Mouse (Mus musculus) embryo, embryonic 9.5 days (tissue): ENCODE measurements around the gene Fndc3b.

ENCODE experiments used
- DNase-seq: peaks from one replicate; pipeline ENCODE4 v3.0.0-alpha.2; 2017; ENCODE audit errors: extremely low spot score

Gene Fndc3b

GRCm38 (mm10) chr3:27710648-27711428 is at the start of gene Fndc3b:
Gene Fndc3b (minus strand): TSS chr3:27711307.
- DNase-seq: peak; percentile 95

DNA sequence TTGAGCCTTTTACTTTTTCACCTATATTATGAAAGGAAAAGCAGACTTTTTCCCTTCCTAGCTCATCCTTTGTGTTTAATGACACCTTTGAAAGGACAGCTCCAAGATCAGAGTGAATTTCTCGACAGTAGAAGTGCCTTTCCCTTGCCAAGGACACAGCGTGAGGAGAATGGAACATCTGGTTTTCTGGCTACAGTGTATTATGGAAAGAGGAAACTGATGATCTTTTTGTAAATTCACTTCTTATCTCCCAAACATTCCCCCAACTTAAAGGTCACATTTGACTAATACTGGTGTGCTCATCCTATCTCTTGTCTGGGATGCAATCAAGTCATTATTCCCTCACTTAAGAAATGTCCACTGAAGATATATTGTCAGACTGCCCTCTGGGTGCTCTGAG is 49.2 kb upstream of the Fndc3b start:
- no peak for DNase-seq

GRCm38 (mm10) chr3:27758976-27759375 is 47.9 kb upstream of the Fndc3b start:
- no peak for DNase-seq

DNA sequence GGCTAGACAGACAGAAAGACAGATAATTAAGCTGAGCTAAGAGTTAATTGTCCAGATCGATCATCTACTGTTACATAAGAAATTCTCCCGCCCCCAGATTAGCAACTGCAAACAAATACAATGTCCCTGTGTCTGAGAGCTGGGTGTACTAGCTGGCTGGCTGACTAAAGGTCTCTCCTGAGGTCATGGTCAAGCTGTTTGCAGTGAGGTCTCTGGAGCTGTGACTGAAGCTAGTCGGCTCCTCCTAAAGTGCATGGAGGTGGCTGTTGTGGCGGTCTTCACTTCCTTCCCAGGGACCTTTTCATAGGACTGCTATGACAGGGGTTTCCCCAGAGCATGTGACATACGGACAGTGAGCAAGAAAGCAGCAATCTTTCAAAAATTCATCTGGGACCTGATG is 40.5 kb upstream of the Fndc3b start:
- DNase-seq: no peak

- no peak for DNase-seq
Observed at GRCm38 (mm10) chr3:27751156-27751555, 40.0 kb upstream of the Fndc3b start.

DNA sequence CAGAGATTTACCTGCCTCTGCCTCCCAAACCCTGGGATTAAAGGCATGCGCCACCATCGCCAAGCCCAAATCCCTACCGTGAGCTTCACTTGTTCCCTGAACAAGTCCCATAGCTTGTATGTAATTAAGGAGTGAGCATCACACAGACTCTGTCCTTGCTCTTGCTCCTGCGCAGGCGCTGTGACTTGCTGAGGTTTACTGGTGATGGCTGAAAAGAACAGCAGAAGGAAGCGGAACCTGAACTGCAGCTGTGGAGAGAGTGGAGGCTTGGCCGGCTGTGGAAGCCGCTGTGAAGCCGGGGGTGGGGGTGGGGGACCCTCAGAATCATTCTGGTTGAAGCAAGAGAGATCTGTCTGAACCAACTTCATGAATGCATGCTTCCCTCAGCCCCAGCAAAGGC is 34.5 kb upstream of the Fndc3b start:
- no peak for DNase-seq

DNA sequence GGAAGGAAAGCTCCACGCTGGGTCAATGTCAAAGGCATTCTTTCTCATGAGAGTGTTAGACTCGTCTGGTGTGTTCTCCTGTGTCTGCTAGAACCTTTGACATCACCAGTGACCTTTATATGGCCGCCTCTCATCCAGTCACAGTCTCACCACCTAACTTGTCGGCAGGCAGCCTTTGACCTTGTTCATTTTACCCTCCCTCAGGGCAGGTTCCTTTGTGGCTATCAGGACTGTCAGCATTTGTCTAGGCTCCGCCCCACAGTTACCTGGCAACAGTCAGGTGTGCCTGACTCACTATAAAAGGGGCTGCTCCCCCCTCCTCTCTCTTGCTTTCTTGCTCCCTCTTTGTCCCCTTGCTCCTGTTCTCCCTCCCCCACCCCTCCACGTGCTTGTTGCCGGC is 33.6 kb upstream of the Fndc3b start:
- DNase-seq: no peak

- no peak for DNase-seq
Observed at GRCm38 (mm10) chr3:27743271-27744145, 32.4 kb upstream of the Fndc3b start.

DNA sequence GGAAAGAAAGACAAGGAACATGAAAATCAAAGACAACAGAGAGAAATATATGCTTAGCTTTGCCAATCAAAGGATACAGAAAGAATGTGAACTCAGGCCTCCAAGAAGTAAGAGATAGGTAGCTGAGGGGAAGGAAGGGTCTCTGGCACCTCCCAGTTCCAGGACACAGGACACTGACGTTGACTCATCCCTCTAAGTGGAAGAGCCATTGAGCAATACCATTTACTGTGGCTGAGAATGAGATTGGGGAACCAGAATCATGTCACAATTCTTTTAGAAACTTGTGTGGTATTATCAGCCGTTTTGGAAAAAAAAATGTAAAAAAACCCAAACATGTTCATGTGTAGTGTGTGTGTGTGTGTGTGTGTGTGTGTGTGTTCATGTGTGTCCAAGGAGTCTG is 31.0 kb upstream of the Fndc3b start:
- no peak for DNase-seq

- DNase-seq: no peak
Observed at GRCm38 (mm10) chr3:27740136-27740535, 29.0 kb upstream of the Fndc3b start.

DNA sequence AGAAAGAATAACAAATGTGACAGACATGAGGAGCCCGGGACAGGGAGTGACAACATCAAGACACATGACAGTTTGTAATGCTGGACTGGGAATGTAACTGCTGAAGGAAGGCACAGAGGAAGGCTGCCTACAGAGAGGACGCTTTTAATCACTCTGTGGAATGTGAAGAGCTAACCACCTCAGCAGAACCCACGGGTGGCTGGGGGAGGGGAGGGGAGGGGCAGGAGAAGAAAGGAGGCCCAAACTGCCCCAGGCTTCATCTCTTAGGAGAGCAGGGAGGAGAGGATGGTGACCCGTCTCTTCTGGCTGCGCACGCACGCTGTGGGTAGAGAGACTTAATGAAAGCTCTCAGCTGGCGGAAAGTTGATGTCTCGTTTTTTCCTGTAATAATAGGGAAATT is 25.1 kb upstream of the Fndc3b start:
- DNase-seq: peak; percentile 38

DNA sequence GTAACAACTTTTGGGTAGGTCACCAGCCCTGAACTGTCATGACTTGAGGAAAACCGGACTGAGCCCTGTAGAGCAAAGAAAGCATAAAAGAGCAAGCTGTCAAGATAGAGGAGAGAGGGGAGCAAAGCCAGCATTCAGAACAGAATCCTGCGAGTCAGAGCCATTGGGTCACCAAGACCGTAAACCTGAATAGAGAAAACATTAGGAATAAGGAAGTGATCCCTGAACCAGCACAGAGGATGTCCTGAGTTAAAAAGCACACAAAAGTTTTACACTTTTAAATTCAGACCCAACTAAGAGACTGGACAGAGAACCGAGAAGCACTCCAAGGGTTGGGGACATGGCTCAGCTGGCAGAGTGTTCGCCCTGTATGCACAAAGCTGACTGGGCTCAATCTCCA is 24.0 kb upstream of the Fndc3b start:
- DNase-seq: no peak

GRCm38 (mm10) chr3:27728798-27729782 is 18.0 kb upstream of the Fndc3b start:
- DNase-seq: no peak

- DNase-seq: peak; percentile 40
Observed at GRCm38 (mm10) chr3:27728176-27728575, 17.1 kb upstream of the Fndc3b start.

GRCm38 (mm10) chr3:27725752-27726151 is 14.6 kb upstream of the Fndc3b start:
- no peak for DNase-seq

DNA sequence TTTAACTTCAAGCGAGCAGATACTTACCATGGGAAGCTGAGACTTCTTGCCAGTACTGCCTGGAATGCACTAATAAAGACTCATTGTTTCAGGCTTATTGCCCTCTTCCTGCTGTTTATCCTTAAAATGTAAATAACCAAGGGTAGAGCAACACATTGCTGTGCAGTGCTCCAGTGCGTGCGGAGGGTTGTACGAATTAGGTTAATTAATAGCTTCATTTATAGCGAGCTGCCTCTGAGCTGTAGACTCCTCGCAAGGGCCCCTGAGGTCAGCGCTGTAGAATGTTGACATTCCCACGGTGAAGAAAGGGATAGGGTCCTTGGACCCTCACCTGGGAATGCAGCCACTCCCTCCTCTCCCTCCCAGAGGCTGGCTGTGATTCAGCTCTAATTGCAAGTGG is 13.1 kb upstream of the Fndc3b start:
- DNase-seq: no peak

GRCm38 (mm10) chr3:27718829-27719365 is 7.8 kb upstream of the Fndc3b start:
- DNase-seq: no peak

DNA sequence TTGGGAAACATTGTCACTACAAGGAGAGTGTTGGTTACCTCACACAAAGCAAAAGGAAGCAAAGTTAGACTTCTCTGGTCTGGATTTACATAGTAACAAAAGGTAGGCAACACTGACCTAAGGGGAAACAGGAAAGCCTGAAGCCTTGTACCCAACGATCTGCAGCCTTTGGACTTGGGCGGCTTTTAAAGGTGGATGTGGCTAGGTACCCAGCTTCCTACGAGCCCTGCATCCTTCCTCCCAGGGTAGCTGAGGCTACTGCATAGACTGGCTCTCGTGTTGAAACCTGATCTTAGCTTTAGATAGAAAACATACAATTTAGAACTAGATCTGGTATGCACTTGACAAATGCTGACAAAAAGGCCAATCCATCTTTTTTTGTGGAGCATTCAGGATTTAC is 2.9 kb upstream of the Fndc3b start:
- DNase-seq: no peak

GRCm38 (mm10) chr3:27712421-27712820 is 1.3 kb upstream of the Fndc3b start:
- no peak for DNase-seq

DNA sequence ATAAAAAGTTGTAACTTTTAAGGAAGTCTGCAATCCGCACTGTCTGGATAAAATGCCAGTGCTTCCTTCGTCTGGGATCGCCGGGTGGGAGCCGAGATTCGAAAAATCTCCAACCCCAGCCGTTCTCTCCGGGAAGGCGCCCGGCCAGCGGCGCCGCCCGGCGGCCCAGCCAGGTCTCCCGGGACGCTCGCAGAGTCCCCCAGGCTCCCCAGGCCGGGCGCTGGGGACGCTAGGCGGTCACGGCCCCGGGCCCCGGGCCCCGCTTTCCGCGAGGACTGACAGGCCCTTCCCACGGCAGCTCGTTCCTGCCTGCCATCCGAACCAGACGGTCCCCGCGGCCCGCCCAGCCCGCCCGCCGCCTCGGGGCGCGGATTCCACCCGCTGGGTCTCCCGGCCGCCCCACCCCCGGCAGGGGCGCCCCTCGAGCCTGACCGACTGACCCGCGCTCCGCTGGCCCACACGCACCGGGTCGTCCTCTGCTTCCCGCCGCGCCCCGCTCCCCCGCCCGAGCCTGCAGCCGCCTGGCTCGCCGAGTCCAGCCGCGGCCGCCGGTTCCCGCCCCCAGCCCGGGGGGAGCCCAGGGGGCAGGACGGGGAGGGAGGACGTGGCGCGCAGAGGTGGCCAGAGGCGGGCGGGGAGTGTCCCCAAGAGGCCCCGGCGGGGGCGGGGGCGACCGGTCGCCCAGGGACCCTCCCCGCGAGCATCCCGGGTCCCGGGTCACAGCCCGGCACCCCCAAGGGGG is 1.0 kb downstream of the Fndc3b start:
- DNase-seq: peak; percentile 86
